In genomic region chr2:131834296-131834695, GRCm38 (mm10) we compare ENCODE assay signal across 25 mouse cellular contexts. TPM values are rescaled to one million over a fixed set of nuclear protein-coding genes. Genes with fewer than 3 reads are reported as not detected.
"Had no signal": no experiment of that assay in that cellular context is flagged by ENCODE, and none has a peak within 500 bp of the region (broad histone marks: within the 10 kb centered on the region; RNA-seq: fewer than 3 reads in every experiment).

No protein-coding gene starts in this region.

- H3K27me3 ChIP-seq: limb, embryonic 12.5 days; limb, embryonic 15.5 days had no signal

- H3K36me3 ChIP-seq: limb, embryonic 12.5 days; limb, embryonic 15.5 days; liver, embryonic 12.5 days; liver, embryonic 15.5 days had no signal

- H3K4me1 ChIP-seq: limb, embryonic 12.5 days; limb, embryonic 15.5 days; liver, embryonic 12.5 days; liver, embryonic 15.5 days had no signal

- H3K27ac ChIP-seq: hindbrain, postnatal 0 days; limb, embryonic 12.5 days; limb, embryonic 15.5 days; liver, embryonic 12.5 days; liver, embryonic 15.5 days; macrophage; stomach, postnatal 0 days had no signal

- H3K9ac ChIP-seq: limb, embryonic 12.5 days; limb, embryonic 15.5 days; liver, embryonic 12.5 days; liver, embryonic 15.5 days had no signal

- ATAC-seq: hindbrain, postnatal 0 days; inflammation-experienced regulatory T-cells, adult 6 months; intestine, embryonic 16.5 days; liver, embryonic 12.5 days had no signal

- H3K9me3 ChIP-seq: limb, embryonic 15.5 days; liver, embryonic 12.5 days; liver, embryonic 15.5 days had no signal

- H3K4me2 ChIP-seq: limb, embryonic 12.5 days; limb, embryonic 15.5 days; liver, embryonic 12.5 days; liver, embryonic 15.5 days had no signal

- DNase-seq: left cerebral cortex, postnatal 4 days; lung, adult 2 months; lung, postnatal 14 days; midbrain, embryonic 14.5 days; right cerebral cortex, adult 18-20 months; right cerebral cortex, postnatal 14 days; right cerebral cortex, postnatal 4 days; thymus, adult 2 months; thymus, postnatal 14 days; thymus, postnatal 4 days had no signal

- H3K4me3 ChIP-seq: limb, embryonic 12.5 days; limb, embryonic 15.5 days; liver, embryonic 12.5 days; liver, embryonic 15.5 days had no signal

RNA-seq across cellular contexts. Expression of gene Erv3, which starts 25.3 kb away (rescaled TPM):
- polyA plus RNA-seq: inflammation-experienced regulatory T-cells, adult 6 months; intestine, embryonic 16.5 days; large intestine, adult 2 months; limb, embryonic 12.5 days; limb, embryonic 15.5 days; liver, embryonic 12.5 days; liver, embryonic 15.5 days; lung, adult 2 months; lung, embryonic 16.5 days; macrophage; midbrain, embryonic 14.5 days; midbrain, postnatal 0 days; neural tube, embryonic 11.5 days; neural tube, embryonic 14.5 days; stomach, embryonic 14.5 days; stomach, postnatal 0 days had no signal
